Mouse (Mus musculus): ENCODE measurements around the gene Plekhg5.

DNA sequence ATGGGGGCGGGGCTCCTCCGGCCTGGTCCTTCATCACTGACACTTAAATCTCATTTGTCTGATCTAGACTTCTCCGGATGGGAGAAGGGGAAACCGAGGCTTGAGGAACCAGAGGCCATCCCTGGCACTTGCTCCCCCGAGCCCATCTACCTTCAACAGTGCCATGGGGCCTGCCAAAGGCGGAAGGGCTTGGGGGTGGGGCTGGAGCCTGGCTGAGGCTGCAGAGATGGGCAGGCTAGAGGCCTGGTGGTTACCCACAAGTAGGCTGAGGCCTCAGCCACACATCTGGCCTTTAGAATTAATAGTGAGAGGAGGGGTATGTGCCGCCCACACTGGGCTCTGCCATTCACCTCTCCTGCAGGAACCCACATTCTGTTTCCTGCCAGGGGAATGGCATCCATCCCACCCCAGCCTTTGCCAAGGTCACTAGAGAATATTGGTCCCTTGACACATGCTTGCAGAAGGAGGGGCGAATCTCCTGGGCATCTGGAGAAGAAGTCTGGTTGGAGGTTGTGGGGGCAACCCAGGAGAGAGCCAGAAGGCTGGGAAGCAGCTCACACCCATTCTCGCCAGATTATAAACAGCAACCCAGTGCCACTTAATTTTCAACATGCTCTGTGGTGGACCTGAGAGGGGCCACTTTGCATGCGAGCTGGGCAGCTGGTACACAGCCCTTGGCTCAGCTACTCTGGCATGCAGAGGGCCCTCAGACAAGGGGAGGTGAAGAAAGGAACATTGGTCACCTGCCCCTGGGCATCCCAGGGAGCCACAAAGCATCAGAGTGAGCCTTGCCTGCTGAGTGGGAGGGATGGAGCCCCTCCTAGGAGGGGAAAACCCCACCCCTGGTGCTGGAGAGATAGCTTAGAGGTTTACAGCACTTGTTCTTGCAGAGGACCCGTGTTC, 1.6 kb upstream of the Plekhg5 start:
- TF ChIP-seq CTCF (IDR thresholded peaks at IDR 0.05; ENCODE audit: low read depth, low read length) (no peak), POLR2A (IDR thresholded peaks at IDR 0.05; ENCODE audit: borderline replicate concordance, low read depth, low read length) (no peak)
